Mouse (Mus musculus) cerebellum, adult 11 months (tissue): ENCODE measurements around the gene Gm10801.
"Not testable (repeated sequence)": the region's sequence is repeated elsewhere in the genome, so short reads cannot be mapped to it uniquely, and the experiment has no call there.

Experiments
- DNase-seq: peaks from one replicate; pipeline ENCODE4 v3.0.0; 2022

Gm10801 gene

DNA sequence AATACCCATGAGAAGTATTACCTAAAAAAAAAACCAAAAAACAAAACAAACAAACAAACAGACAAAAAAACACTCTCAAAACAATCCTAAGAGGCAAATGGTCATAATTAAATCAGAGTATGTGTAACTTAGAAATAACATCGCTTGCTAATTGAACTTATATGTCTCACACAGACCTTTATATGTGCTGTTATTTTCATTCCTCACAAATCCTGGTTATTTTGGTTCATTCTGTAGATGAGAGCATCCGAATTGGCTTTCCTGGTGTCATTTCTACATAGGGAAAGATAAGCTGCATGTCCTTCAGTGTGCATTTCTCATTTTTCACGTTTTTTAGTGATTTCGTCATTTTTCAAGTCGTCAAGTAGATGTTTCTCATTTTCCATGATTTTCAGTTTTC, at the start of gene Gm10801:
Gm10801 (plus strand) TSS at position 301 of the 400 bp plus-strand sequence.
- not testable (repeated sequence) for DNase-seq

DNA sequence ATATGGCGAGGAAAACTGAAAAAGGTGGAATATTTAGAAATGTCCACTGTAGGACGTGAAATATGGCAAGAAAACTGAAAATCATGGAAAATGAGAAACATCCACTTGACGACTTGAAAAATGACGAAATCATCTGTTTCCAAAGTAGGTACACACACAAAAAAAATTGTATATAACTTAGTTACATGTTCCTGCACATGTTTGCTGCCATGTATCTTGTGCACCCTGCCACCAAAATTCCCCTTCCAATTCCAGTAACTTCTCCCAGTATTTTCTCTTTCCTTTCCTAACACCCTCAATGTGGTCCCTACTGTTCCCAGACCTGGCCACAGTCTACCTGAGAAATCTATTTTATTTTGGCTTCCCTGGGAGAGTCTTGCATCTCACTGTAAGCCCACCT, 5.2 kb downstream of the Gm10801 start, which contains the start of gene Gm10800:
Gm10800 (minus strand) TSS at position 101 of the 400 bp plus-strand sequence.
- DNase-seq: not testable (repeated sequence)

DNA sequence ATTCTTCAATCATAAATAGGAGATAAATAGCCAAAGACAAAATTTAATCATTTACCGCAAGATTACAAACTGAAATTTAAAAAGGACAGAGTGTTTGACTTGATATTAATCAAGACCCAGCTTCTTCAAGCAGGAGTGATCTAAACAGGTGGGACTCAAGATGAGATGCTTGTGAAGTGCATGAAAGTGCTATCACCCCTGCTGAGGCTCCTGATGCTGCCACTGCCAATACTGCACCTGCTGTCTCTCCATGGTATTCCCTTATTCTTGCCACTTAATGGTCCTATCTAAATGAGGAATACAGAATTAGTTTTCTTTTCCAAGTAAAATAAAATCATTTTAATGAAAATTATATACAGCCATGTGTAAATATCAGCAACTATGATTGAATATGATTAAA, 35.5 kb downstream of the Gm10801 start:
- no peak for DNase-seq
